Mouse (Mus musculus): ENCODE measurements at regions not wholly inside any gene's neighbourhood (a gene's known extent, or its start where the extent isn't known, plus 50 kb on each side); places are given as distances from the start of the nearest gene placed in this dataset.

- no peak for DNase-seq (ENCODE audit: low read depth, low spot score)
These were observed 99.8 kb downstream of the Lrrn1 start for GRCm38 (mm10) chr6:107629376-107629775.

GRCm38 (mm10) chr6:107645751-107646150, 116.2 kb downstream of the Lrrn1 start:
- no peak for DNase-seq (ENCODE audit: low read depth, low spot score)

DNA sequence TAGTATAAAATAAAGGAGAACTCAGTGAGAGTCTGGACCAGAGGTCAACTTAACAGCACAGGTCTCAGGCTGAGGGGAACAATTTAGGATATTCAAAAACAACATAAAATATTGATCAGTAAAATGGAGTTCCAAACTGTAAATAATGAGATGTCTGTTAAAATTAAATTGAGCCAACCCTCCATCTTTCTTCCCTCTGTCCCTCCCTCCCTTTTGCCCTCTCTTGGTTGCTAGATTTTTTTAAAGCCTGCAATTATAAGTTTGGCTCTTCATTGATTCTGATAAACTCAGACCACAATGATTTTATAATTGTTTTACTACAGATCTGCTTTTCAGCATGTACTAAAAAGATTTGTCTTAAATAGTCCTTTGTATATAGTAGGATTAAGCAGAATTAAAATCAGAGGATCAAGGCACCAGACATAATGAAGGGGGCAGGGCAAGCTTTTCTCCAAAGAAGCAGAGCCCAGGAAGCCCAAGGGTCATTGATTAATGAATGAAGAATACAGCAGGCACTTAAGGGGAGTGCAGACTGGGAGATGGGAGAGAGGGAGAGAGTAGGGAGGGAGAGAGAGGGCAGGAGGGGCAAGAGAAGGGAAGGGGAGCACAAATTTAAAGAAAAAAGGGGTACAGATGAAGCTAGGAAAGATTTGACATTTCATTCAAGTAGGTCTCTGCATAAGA, 124.4 kb downstream of the Lrrn1 start:
- no peak for DNase-seq (ENCODE audit: low read depth, low spot score)

- DNase-seq (ENCODE audit: low read depth, low spot score): no peak
These were observed 128.2 kb downstream of the Lrrn1 start for GRCm38 (mm10) chr6:107657805-107658204.

DNA sequence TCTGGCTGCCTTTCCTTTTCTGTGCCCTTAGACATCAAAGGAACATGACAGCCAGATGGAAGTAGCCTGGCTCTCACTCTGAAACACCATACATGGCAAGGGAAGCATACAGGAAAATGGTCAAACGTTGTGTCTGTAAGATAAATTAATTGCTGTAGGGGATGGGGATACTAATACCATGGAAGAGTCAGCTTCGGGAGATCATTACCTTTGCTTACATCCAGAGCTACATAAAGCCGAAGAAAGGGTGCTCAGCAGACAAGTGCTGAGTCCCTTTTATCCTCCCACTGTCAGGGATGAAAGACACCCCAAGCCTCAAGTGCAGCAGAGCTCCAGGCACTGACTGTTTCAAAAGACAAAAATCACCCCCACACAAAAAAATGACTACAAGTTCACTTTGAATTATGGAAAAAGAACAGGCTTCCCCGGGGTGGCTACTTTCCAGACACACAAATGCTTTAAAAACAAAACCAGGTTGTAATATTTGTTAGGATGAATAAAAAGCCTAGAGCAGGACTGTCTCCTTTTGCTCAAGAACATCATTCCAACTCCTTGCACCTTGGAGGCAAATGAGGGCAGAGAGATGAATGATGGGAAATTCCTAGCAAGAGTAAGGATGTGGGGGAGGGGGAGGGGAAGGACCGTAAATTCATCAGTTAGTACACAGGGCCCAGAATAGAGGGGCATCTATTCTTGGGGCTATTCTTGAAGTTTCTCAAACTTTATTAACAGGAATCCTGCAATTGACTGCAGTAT, 131.6 kb downstream of the Lrrn1 start:
- no peak for DNase-seq (ENCODE audit: low read depth, low spot score)

DNA sequence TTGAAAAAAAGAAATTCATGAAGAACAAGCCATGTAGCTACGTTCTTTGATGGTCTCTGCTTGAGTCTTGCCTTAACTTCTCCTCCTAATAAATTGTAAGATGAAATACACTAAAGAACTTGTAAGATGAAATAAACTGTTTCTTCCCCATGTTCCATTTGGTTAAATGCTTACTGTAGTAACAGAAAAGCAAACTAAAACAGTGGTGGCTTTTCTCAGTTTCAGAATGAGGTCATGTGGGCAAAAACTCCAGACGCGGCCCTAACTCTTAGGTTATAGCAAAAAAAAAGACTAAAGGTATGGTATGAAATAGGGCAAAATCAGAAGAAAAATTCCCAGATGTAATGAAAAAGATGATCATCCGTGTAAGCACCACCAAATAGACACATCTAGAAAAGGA, 169.7 kb downstream of the Lrrn1 start:
- DNase-seq (ENCODE audit: low read depth, low spot score): no peak

DNA sequence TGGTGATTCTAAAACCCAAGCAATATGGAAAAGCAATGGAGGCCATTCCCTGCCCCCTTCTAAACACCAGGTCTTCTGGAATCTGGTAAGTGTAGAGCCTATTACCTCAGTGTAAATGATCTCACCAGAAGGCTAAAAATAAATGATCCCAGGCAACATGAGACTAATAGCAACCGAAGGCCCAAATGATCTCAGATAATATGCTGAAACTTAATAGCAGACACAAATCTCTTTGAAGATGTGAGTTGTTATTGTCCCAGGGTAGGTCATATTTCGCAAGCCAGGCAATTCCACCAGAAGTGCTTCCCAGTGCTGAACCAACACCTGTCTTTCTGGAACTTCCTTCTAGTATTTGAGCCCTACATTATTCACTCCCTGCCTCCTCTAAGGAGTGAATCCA, 178.6 kb downstream of the Lrrn1 start:
- no peak for DNase-seq (ENCODE audit: low read depth, low spot score)

- DNase-seq (ENCODE audit: low read depth, low spot score): no peak
These were observed 179.0 kb downstream of the Lrrn1 start for GRCm38 (mm10) chr6:107708608-107709007.

DNA sequence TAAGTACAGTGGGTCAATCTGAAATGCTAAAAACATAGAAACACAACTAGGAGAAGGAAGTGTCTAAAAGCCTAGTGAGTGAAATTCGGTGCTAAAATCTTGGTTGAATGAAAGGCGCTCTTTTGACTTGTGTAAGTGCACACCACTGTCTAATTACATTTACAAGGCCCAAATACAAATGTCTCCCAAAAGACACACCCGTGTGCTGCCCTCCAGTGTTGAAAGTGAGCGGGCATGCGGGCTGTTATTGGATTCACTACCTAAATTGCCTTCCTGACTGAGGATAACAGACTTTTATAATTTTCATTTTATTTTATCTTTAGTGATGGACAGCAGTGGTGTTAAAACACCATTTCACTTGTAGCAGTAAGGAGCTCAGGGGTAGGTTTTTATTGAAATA, 180.8 kb downstream of the Lrrn1 start:
- peak; percentile 18 for DNase-seq (ENCODE audit: low read depth, low spot score)

- DNase-seq (ENCODE audit: low read depth, low spot score): no peak
These were observed 181.9 kb downstream of the Lrrn1 start for GRCm38 (mm10) chr6:107711181-107712087.

DNA sequence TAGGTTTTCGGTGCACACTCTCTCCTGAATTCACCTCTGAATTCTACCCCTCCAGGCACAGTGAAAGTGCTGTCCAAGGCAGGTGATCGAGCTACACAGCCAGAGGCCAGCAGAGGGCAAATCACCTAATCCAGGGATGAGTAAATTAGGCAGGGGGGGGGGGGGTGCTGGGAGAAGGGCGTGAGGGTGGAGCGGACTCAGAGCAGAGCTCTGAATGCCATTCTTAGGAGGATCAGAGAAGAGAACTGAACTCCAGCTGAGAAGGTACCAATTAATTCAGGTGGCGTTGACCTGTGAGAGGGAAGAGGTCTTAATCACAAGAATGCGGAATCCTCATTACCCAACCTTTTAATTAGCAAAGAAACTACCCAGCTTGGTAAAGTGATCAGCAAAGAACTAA, 183.5 kb downstream of the Lrrn1 start:
- no peak for DNase-seq (ENCODE audit: low read depth, low spot score)

- DNase-seq (ENCODE audit: low read depth, low spot score): no peak
These were observed 187.6 kb downstream of the Lrrn1 start for GRCm38 (mm10) chr6:107717194-107717593.

- DNase-seq (ENCODE audit: low read depth, low spot score): no peak
These were observed 200.7 kb downstream of the Lrrn1 start for GRCm38 (mm10) chr6:107730294-107730693.

DNA sequence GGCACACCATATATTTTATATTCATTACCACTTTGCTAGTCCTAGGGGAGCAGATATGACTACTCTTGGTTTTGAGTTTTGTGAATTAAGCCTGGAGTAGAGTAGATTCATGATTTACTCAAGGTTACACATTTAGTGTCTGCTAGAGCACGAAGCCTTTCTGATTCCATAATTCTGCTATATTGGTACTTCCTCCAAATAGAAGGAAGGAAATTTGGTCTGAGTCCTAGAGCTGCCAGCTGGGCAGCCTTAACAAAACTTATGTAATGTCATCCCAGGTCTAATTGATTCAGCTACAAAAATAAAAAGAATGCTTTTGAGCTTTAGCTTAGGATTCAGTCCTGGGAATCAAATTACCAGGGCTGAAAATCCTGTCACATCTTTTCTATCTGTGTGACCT, 205.2 kb downstream of the Lrrn1 start:
- no peak for DNase-seq (ENCODE audit: low read depth, low spot score)

DNA sequence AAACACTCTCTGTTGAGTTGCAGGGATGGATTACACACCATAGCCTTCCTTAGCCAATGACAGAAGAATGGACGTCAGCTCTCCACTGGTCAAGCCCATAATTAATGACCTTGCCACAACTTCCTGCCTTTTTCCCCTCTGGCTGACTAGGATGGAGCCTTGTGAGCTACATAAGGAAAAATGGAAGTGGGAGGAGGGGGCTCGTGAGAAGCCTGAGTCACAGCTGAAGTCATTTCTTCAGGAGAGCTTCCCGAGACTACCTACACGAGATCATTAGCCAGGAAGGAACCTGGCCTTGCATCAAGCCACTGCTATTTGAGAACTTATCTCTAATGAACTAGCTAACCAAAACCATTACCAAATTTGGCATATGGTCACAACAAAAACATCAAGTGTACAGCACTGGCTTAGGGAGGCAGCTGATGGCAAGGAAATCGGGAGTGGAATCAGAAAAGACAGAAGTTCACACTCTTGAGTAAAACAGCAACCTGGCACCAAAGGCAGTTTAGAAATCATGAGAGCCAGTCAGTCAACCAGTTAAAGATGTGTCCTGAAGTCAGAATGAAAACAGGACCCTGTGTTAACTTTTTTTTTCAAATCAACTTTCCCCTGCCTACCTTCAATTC, 219.7 kb downstream of the Lrrn1 start:
- DNase-seq (ENCODE audit: low read depth, low spot score): no peak

GRCm38 (mm10) chr6:107749794-107750193, 220.2 kb downstream of the Lrrn1 start:
- DNase-seq (ENCODE audit: low read depth, low spot score): no peak

DNA sequence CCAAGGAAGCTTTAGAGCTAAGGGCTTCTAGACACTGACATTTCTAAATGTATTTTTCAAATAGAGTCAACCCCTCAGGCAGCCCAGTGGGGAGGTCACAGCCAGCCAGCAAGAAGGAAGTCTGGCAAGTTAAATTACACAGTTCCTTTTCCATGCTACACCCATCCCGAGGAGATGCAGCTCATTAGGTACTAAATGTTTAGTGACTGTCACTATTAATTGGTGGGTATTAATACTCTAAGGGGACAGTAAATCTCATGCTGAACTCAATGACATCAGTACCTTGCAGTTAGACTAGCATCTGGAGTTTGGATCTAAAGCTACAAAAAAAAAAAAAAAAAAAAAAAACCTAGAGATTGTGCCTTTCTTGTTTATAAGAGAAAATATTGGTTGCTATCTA, 222.6 kb downstream of the Lrrn1 start:
- DNase-seq (ENCODE audit: low read depth, low spot score): no peak

DNA sequence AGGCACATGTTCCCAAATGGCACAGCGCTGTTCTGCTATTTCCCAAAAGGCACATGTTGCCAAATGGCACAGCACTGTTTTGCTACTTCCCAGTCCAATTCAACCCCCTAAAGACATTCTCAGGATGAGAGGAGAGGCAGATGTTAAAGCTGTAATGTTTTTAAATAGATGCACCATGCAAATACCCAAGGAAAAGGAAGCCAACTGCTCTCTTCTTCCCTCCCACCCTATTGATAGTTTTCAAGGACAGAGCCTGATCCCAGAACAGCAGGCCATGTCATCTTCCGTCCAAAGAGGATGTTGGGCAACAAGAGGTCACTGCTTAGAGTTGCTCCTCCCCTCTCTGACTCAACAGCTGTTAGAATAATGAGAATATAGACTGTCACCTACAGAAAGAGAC, 225.6 kb downstream of the Lrrn1 start:
- no peak for DNase-seq (ENCODE audit: low read depth, low spot score)

DNA sequence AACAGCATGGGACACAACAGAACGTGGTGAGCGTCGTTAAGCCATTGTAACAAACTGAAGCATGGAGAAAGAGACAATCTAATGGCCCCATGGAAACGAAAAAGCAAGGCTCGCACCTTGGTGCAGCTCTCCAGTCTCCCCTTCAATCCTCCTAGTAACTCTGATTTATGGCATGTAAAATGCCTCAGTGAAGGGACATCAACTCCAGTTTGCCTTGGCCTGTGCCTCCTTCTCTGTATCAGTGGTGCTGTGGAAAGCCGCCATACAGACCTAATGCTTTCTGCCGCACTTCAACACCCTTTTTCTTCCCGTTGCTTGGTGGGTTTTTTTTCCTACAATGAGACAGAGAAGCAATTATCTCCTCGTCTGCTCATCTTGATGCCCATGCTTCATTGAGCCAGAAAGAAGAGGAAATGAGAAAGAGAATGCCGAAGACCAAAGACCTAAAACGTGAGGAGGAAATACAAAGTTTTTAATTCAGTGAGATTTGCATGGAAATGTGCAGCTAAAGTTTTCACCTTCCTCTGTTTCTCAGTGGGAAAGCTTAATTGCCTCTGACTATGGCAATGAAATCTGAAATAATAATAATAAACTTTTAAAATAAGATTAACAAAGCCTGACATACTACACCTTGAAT, 241.4 kb downstream of the Lrrn1 start:
- DNase-seq (ENCODE audit: low read depth, low spot score): peak; percentile 78

GRCm38 (mm10) chr6:107784998-107785397, 255.4 kb downstream of the Lrrn1 start:
- no peak for DNase-seq (ENCODE audit: low read depth, low spot score)

DNA sequence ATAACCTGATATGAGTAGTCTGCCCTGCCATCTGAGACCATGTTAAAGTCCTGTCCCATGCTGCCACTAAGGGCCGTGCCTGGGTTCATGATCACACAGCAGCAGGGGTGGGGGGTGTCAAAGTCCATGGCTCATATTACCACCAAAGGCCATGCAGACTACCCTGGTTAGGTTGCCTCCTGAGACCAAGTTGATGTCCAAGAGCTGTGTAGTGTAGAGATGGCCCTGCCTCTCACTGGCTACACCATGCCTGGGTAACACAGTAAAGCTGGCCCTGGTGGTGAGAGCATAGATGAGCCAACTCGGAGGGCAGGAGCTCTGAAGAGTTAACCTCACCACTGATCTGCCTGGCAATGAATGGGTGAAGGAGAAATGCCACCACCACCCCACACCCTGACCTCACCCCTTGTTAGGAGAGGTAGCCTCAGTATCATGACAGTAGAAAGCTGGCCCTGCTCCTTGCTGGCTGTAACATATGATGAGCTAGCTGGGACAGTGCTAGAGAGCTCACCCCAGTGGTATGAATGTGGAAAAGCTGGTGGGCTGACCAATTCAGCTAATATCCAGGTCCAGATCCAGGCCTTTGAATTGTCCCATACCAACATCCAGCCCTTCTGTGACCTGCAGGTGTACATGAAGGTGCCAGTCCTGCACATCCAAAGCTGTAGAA, 258.8 kb downstream of the Lrrn1 start:
- DNase-seq (ENCODE audit: low read depth, low spot score): no peak

All from A20 (cell line).